Mouse (Mus musculus) erythroblast, embryonic 14.5 days (primary cell): Measurements from ENCODE around the gene Actn4. TPM values are rescaled to one million over a fixed set of nuclear protein-coding genes. Genes with fewer than 3 reads are reported as not detected.

ENCODE experiments used
- H3K27me3 ChIP-seq: 2 replicates; pipeline ENCODE4 v1.6.1; 2012; ENCODE audit warnings: inconsistent platforms; ENCODE audit not compliant: control insufficient read depth
- H3K36me3 ChIP-seq: 2 replicates; pipeline ENCODE4 v1.6.1; 2012; ENCODE audit warnings: mild to moderate bottlenecking, inconsistent platforms; ENCODE audit not compliant: control insufficient read depth
- H3K4me1 ChIP-seq: 2 replicates; pipeline ENCODE4 v1.6.1; 2012; ENCODE audit warnings: inconsistent platforms; ENCODE audit not compliant: control insufficient read depth
- H3K4me3 ChIP-seq: replicated peaks from 2 replicates; pipeline ENCODE3; 2012; ENCODE audit warnings: moderate library complexity, mild to moderate bottlenecking, inconsistent platforms
- H3K9me3 ChIP-seq: 2 replicates; pipeline ENCODE4 v1.6.1; 2012; ENCODE audit warnings: low read length, inconsistent platforms, mixed read lengths; ENCODE audit not compliant: control insufficient read depth
- GATA1 ChIP-seq: IDR thresholded peaks from 2 replicates; pipeline ENCODE4 v1.6.1; 2012; ENCODE audit warnings: low read length, inconsistent platforms, mixed read lengths
- TAL1 ChIP-seq: IDR thresholded peaks from 3 replicates; pipeline ENCODE4 v1.6.1; 2012; ENCODE audit warnings: low read length, inconsistent platforms, mixed read lengths
- polyA plus RNA-seq: library from polyadenylated mRNA; stranded (reverse); fragments of >175 nt; gene quantifications from 2 replicates; pipeline ENCODE4 v1.2.3, GENCODE M21; 2012

Actn4 gene
- polyA plus RNA-seq, 1 experiment, result 86.9 TPM

GRCm38 (mm10) chr7:28954773-28955172 lies 7.4 kb downstream of the Actn4 start:
- H3K4me1 ChIP-seq, result peaks cover 96% of the 10 kb centered on the region
- H3K27me3 ChIP-seq, result no peaks in the 10 kb centered on the region
- H3K36me3 ChIP-seq, result peaks cover 85% of the 10 kb centered on the region
- H3K9me3 ChIP-seq, result no peaks in the 10 kb centered on the region
- H3K4me3 ChIP-seq, result no peak overlapping the region
- no peak for TF ChIP-seq GATA1
- TF ChIP-seq TAL1, result no peak

- TF ChIP-seq GATA1 (0 out of 2 replicates have a peak, but pooled peaks have one; percentile 33), TAL1 (peak; percentile 61)
- Histone ChIP-seq H3K27me3 (no peaks in the 10 kb centered on the region), H3K36me3 (peaks cover 86% of the 10 kb centered on the region), H3K9me3 (no peaks in the 10 kb centered on the region), H3K4me1 (peaks cover 93% of the 10 kb centered on the region), H3K4me3 (peak overlapping the region; percentile 37)
These were observed 8.4 kb downstream of the Actn4 start for GRCm38 (mm10) chr7:28953476-28954376.

GRCm38 (mm10) chr7:28952786-28953185 lies 9.4 kb downstream of the Actn4 start:
- H3K4me3 ChIP-seq, result no peak overlapping the region
- H3K27me3 ChIP-seq, result no peaks in the 10 kb centered on the region
- no peaks in the 10 kb centered on the region for H3K9me3 ChIP-seq
- TF ChIP-seq TAL1 (no peak), GATA1 (no peak)
- H3K4me1 ChIP-seq, result peaks cover 90% of the 10 kb centered on the region
- H3K36me3 ChIP-seq, result peaks cover 88% of the 10 kb centered on the region

- Histone ChIP-seq H3K27me3 (no peaks in the 10 kb centered on the region), H3K4me3 (no peak overlapping the region), H3K36me3 (peaks cover 89% of the 10 kb centered on the region), H3K9me3 (no peaks in the 10 kb centered on the region), H3K4me1 (peaks cover 90% of the 10 kb centered on the region)
- no peak for TF ChIP-seq GATA1
- TF ChIP-seq TAL1, result no peak
These were observed 10.4 kb downstream of the Actn4 start for GRCm38 (mm10) chr7:28951764-28952163.

- Histone ChIP-seq H3K4me3 (no peak overlapping the region), H3K4me1 (peaks cover 90% of the 10 kb centered on the region), H3K36me3 (peaks cover 89% of the 10 kb centered on the region), H3K27me3 (no peaks in the 10 kb centered on the region), H3K9me3 (no peaks in the 10 kb centered on the region)
- TF ChIP-seq TAL1 (no peak), GATA1 (no peak)
These were observed 11.6 kb downstream of the Actn4 start for GRCm38 (mm10) chr7:28950346-28951037.

- TF ChIP-seq TAL1, result no peak
- TF ChIP-seq GATA1, result no peak
- Histone ChIP-seq H3K4me1 (peaks cover 82% of the 10 kb centered on the region), H3K36me3 (peaks cover 88% of the 10 kb centered on the region), H3K4me3 (no peak overlapping the region), H3K9me3 (no peaks in the 10 kb centered on the region), H3K27me3 (no peaks in the 10 kb centered on the region)
These were observed 12.8 kb downstream of the Actn4 start for GRCm38 (mm10) chr7:28949298-28949697.

- Histone ChIP-seq H3K36me3 (peaks cover 88% of the 10 kb centered on the region), H3K4me1 (peaks cover 77% of the 10 kb centered on the region)
- TF ChIP-seq GATA1 (no peak), TAL1 (no peak)
These were observed 13.4 kb downstream of the Actn4 start for GRCm38 (mm10) chr7:28948746-28949145.

GRCm38 (mm10) chr7:28946271-28946610 lies 15.9 kb downstream of the Actn4 start:
- Histone ChIP-seq H3K9me3 (no peaks in the 10 kb centered on the region), H3K4me3 (no peak overlapping the region), H3K4me1 (peaks cover 52% of the 10 kb centered on the region), H3K36me3 (peaks cover 93% of the 10 kb centered on the region), H3K27me3 (no peaks in the 10 kb centered on the region)
- TF ChIP-seq TAL1 (no peak), GATA1 (no peak)

More at GRCm38 (mm10) chr7:28948746-28949145, 13.4 kb downstream of the Actn4 start:
- Histone ChIP-seq H3K9me3 (no peaks in the 10 kb centered on the region), H3K27me3 (no peaks in the 10 kb centered on the region), H3K4me3 (no peak overlapping the region)

GRCm38 (mm10) chr7:28945416-28946270 lies 16.5 kb downstream of the Actn4 start:
- H3K4me3 ChIP-seq, result no peak overlapping the region
- H3K4me1 ChIP-seq, result peaks cover 48% of the 10 kb centered on the region
- no peak for TF ChIP-seq TAL1
- TF ChIP-seq GATA1, result no peak
- H3K9me3 ChIP-seq, result no peaks in the 10 kb centered on the region
- no peaks in the 10 kb centered on the region for H3K27me3 ChIP-seq
- H3K36me3 ChIP-seq, result peaks cover 93% of the 10 kb centered on the region
